Mouse (Mus musculus): ENCODE data around the gene Aqp8. TPM values are rescaled to one million over a fixed set of nuclear protein-coding genes. Genes with fewer than 3 reads are reported as not detected.

Aqp8 gene
- total RNA-seq (2021): not detected
- long read RNA-seq, experiment 1: 0 reads
- long read RNA-seq, experiment 2: 0 reads

- no peak for DNase-seq
These were observed at the start of gene Aqp8 for GRCm38 (mm10) chr7:123462070-123462501. Gene Aqp8 (plus strand): TSS chr7:123462291.

DNA sequence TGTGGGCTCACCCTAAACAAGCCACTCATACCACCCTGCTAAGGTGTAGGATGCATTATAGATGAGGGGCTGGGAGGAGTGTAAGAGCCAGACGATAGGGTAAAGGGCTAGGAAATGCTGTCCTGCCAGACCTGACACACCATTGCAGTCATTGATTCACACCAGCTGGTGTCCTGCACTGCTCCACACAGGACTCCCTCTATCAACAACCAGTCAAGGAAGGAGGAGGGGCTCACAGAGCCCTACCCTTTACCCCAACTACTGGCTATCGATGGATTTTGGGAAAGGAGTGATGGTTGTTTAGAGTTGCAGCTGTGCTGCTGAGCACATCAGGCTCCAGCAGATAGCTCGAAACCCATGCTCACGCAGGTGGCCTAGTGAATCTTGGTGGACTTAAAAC, 45.3 kb upstream of the Aqp8 start:
- DNase-seq: no peak

GRCm38 (mm10) chr7:123417661-123418060, 44.4 kb upstream of the Aqp8 start:
- no peak for DNase-seq

- DNase-seq: no peak
These were observed 42.1 kb upstream of the Aqp8 start for GRCm38 (mm10) chr7:123419984-123420383.

DNA sequence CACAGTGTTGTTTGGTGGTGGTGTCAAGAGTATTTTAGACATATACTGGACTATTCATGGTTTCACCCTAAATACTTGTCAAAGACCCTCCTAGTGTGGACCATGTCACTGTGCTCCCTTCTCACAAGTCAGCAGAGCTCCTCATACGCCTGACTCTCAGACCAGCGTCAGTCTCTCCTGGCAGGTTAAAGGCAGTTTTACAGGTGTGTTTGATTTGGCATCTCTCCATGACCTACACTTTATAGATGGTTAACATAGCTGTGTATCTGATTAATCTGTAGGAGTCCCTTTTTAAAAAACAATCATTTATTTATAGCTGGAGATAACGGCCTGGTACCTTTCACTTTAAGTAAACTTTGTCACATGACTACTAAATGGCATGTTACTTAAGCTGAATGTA, 40.1 kb upstream of the Aqp8 start:
- no peak for DNase-seq

- DNase-seq: no peak
These were observed 37.8 kb upstream of the Aqp8 start for GRCm38 (mm10) chr7:123424281-123424680.

DNA sequence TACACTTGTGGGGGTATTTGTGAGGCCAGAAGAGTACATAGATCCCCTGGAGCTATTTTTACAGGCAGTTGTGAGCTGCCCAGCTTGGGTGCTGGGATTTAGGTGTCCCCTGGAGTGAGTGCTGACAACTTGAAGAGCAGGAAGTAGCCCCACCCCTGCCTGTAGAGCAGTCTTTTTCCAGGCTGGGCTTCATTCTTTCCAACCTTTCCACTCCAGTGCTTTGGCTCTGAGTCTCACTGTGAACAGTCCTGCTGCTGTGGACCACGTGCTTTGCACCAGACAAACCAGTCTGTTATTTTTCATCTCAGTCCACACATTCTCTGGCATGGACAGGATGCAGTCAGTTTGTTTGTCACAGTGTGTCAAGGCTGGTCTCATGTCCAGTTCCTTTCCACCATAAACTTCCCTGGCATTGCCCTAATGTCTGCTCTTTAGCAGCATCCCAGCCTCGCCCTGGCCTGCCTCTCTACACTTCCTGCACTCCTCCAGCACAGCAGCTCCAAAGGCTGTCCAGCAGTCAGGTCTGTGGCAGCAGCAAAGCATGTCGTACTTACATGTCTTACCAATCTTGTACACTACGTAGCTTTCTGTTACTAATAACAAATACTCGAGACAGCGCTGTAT, 36.8 kb upstream of the Aqp8 start:
- DNase-seq: no peak

- no peak for DNase-seq
These were observed 32.3 kb upstream of the Aqp8 start for GRCm38 (mm10) chr7:123429624-123430410.

- DNase-seq: no peak
These were observed 31.7 kb upstream of the Aqp8 start for GRCm38 (mm10) chr7:123430411-123430705.

GRCm38 (mm10) chr7:123431206-123431605, 30.9 kb upstream of the Aqp8 start:
- no peak for DNase-seq

GRCm38 (mm10) chr7:123442079-123442478, 20.0 kb upstream of the Aqp8 start:
- DNase-seq: no peak

DNA sequence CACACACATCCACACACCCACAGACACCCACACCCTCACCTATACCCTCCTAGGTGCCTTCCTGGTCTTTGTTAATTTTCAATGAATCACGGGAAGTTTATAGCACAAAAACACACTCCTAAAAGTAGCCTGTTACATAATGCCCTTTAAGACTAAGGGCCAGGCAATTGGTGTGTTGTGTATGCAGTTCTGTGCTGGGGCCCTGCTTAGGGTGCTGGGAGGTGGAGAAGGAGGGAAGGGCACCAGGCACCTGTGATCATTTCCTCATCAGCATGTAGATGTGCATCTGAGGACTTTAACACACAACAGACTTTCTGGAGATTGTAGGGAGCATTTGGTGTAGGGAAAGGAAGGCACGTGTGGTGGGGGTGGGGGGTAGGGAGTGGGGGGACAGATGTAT, 13.3 kb upstream of the Aqp8 start:
- DNase-seq: no peak

- no peak for DNase-seq
These were observed 12.4 kb upstream of the Aqp8 start for GRCm38 (mm10) chr7:123449676-123450075.

DNA sequence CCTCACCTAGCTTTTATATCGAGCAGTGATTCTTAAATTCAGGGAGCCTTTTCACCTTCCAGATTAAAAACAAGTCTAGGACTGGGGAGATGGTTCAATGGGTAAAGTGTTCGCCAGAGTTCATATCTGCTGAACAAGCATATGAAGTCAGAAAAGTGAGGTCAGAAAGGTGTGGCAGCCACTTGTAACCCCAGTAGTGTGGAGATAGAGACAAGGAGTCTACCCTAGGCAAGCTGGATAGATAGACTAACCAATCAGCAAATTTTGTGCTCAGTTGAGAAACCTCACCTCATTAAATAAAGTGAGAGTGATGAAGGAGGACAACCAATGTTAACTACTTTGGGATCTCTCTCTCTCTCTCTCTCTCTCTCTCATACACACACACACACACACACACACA, 11.6 kb upstream of the Aqp8 start:
- DNase-seq: no peak

- no peak for DNase-seq
These were observed 9.5 kb upstream of the Aqp8 start for GRCm38 (mm10) chr7:123452551-123452950.

- DNase-seq: no peak
These were observed 9.0 kb upstream of the Aqp8 start for GRCm38 (mm10) chr7:123453066-123453465.

GRCm38 (mm10) chr7:123455088-123455487, 7.0 kb upstream of the Aqp8 start:
- DNase-seq: no peak

DNA sequence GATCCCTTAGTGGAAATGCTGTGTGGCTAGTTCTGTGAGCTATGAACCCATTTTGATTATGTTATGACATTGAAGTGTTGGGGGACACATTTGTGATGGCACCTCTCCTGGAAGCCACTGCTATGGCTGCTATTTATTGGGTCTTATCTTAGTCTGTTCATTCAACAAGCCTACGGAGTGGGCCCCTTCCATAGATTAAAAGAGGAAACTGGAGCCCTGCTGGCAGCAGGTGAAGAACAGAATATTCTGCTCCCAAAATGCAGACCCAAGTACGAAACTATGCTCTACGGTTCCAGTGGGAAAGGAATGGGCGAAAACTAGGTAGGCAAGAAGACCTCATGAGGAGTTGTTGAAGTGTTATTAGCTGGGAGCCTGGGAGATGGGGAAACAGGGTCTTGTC, 3.8 kb upstream of the Aqp8 start:
- no peak for DNase-seq

- DNase-seq: no peak
These were observed 2.8 kb upstream of the Aqp8 start for GRCm38 (mm10) chr7:123459247-123459646.

DNA sequence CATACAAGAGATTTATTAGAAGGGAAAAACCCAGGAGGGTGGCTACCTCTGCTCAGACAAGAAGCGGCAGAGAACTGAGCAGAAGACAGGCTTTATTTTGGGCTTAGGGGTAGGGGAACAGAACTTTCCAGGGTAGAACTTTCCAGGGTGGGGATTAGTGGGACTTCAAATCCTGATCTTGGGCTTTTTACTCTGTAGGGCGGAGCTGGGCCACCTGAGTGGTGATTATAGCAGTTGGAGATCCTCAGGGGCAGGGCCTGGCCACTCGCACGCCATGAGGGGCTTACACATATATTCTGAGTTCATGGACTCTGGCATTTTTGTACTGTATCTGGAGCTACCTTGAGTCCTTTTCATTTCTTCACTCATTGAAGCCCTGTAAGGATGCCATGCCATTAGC, 775 bp upstream of the Aqp8 start:
- no peak for DNase-seq

DNA sequence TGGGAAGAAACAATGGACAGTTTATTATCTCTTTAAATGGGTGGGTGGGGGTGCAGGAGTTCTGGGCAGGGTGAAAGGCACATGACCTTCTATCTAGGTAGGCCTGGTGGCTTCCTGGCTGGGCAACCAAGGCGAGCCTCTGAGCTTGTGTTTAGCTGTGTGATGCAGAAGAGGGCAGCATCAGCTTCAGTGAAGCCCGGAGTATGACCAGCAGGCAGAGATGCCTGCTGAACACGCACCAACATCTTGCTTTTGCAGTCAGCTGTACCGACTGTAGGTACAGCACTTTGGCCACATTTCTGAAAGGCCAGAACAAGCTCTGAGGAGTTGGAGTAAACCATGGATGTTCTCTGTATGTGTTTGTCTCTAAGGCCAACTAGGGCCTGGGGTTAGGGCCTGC, 1.5 kb downstream of the Aqp8 start:
- DNase-seq: no peak

DNA sequence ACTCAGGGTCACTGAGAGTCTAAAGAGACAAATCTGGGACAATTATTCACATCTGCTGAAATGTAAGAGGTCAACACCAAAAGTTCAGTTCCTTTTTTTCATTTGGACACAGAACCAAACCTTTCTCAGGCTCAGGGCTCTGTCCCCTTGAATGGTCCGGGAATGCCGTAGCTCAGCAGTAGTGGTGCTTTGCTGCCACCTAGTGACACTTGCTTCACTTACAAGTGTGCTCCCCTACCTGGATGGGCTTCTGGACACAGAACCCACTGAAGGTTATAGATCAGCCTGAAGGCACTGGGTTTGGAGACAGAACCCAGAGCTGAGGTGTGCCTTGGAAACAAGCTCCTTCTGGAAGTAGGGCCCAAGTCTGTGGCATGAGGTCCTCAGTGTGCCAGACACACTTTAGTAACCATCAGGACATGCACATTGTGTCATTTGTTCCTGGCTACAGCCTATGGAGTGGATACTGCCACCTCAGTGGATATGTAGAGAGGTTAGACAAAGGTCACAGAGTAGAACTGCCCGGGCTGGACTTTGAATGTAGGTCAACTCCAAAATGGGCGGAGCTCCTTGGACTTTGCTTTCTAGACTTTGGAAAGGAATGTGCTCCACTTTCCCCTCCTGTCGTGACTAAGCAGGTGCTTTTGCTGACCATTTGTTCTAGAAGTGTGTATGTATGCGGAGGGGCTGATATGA, 3.7 kb downstream of the Aqp8 start:
- peak; percentile 10 for DNase-seq

GRCm38 (mm10) chr7:123467961-123468360, 5.9 kb downstream of the Aqp8 start:
- no peak for DNase-seq

DNA sequence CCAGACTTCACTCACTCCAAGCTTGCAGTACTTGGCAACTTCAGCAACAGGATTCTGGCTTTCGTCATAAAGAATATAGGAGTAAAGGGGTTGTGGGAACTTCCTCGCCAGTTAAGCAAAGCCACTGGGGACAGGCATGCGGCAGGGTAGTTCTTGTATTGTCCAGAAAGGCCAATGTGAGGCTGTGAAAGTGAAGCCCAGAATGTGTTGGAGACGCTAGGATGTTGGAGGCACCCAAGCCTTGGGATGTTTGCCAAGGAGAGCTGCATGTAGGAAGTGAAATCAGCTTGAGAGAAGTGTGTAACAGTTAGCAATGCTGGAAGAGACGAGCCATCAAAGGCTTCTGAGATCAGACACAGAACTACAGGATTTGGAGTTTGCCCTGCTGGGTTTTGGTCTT, 25.6 kb downstream of the Aqp8 start:
- no peak for DNase-seq
